Mouse (Mus musculus): ENCODE data around the gene Drap1.

Drap1 gene

GRCm38 (mm10) chr19:5424782-5425741 lies at the start of gene Drap1, which contains the start of gene AI837181:
Gene Drap1, minus strand, starts transcription at chr19:5424979.
Gene AI837181, plus strand, starts transcription at chr19:5425144.
- TF ChIP-seq GATA4 (IDR thresholded peaks at IDR 0.05; ENCODE audit: insufficient replicate concordance, low read length) = no peak

DNA sequence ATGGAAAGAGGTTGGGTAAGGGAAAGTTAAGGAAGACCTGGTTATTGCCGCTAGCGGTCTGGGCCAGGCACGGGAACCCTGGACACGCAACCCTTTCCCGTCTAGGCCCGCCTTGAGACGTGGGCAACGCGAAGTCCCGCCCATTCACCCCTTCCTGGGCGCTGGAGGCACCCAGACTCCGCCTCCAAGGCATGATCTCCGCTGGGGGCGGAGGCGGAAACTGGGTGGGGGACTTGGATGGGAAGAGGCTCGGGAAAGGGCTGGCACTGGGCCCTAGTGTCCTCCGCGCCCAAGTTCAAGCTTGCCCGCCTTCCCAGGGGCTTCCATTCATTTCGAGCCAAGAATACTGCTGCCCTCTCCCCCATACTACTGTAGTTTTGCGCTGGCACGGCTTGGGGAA lies 48.9 kb upstream of the Drap1 start, which contains the start of gene Efemp2:
Efemp2 (plus strand) TSS at position 235 of the 400 bp plus-strand sequence.
- peak; percentile 21; the same call in 1 of the 2 replicates for TF ChIP-seq GATA4 (IDR thresholded peaks at IDR 0.05; ENCODE audit: insufficient replicate concordance, low read length)

DNA sequence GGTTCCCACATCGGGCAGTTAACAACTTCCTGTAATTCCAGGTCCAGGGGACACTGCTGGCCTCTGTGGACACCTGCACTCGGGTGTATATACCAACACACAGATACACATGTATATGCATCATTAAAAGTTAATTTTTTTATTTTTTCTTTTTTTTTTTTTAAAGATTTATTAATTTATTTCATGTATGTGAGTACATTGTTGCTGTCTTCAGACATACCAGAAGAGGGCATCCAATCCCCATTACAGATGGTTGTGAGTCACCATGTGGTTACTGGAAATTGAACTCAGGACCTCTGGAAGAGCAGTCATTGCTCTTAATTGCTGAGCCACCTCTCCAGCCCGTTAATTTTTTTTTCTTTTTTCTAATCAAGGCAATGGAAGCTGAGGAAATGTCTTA lies 48.1 kb upstream of the Drap1 start:
- TF ChIP-seq GATA4 (IDR thresholded peaks at IDR 0.05; ENCODE audit: insufficient replicate concordance, low read length) = no peak

DNA sequence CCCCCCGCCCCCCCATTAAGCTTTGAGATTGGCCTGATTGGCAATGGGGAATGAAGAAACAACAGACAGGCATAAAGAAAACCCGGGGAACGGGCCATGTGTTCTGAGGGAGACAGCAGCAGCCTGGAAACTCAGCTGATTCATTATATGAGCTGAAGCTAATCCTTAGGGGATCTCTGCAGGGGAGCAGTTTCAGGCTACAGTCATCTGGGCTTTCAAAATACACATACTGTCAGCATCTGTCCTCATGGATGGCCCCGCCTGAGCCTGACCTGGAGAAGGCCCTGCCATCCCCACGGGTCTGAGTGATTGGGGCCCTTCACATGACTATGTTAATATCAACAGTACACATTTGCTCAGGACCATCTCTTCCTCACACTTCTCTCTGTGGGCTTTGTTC lies 47.1 kb upstream of the Drap1 start:
- TF ChIP-seq GATA4 (IDR thresholded peaks at IDR 0.05; ENCODE audit: insufficient replicate concordance, low read length) = no peak

- no peak for TF ChIP-seq GATA4 (IDR thresholded peaks at IDR 0.05; ENCODE audit: insufficient replicate concordance, low read length)
These were observed 43.6 kb upstream of the Drap1 start, which contains the start of gene Ctsw for GRCm38 (mm10) chr19:5468374-5468773. Gene Ctsw, minus strand, starts transcription at chr19:5468507.

- TF ChIP-seq GATA4 (IDR thresholded peaks at IDR 0.05; ENCODE audit: insufficient replicate concordance, low read length) = no peak
These were observed 42.2 kb upstream of the Drap1 start for GRCm38 (mm10) chr19:5466916-5467500.

GRCm38 (mm10) chr19:5465037-5465436 lies 40.3 kb upstream of the Drap1 start:
- TF ChIP-seq GATA4 (IDR thresholded peaks at IDR 0.05; ENCODE audit: insufficient replicate concordance, low read length) = no peak

- no peak for TF ChIP-seq GATA4 (IDR thresholded peaks at IDR 0.05; ENCODE audit: insufficient replicate concordance, low read length)
These were observed 39.2 kb upstream of the Drap1 start for GRCm38 (mm10) chr19:5463791-5464562.

DNA sequence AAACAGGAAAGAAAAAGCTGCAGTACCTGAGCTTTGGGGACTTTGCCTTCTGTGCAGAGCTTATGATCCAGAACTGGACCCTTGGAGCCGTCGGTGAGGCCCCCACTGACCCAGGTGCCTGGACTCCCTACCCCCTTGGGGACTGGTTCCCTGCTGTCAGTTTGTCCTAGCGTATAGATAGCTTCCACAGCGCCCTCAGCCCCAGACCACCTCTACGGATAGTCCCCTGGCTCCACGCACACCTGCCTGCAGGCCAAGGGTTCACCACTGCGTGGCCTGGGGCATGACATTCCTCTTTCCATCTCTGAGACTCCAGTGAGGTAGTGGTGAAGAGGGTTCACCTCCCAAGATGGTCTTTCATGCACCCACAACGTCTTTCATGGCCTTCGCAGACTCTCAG lies 38.4 kb upstream of the Drap1 start:
- no peak for TF ChIP-seq GATA4 (IDR thresholded peaks at IDR 0.05; ENCODE audit: insufficient replicate concordance, low read length)

GRCm38 (mm10) chr19:5461411-5461810 lies 36.6 kb upstream of the Drap1 start:
- no peak for TF ChIP-seq GATA4 (IDR thresholded peaks at IDR 0.05; ENCODE audit: insufficient replicate concordance, low read length)

- peak; percentile 34; the same call in 1 of the 2 replicates for TF ChIP-seq GATA4 (IDR thresholded peaks at IDR 0.05; ENCODE audit: insufficient replicate concordance, low read length)
These were observed 35.7 kb upstream of the Drap1 start, which contains the start of gene Fibp for GRCm38 (mm10) chr19:5460465-5460911. Gene Fibp, plus strand, starts transcription at chr19:5460615.

DNA sequence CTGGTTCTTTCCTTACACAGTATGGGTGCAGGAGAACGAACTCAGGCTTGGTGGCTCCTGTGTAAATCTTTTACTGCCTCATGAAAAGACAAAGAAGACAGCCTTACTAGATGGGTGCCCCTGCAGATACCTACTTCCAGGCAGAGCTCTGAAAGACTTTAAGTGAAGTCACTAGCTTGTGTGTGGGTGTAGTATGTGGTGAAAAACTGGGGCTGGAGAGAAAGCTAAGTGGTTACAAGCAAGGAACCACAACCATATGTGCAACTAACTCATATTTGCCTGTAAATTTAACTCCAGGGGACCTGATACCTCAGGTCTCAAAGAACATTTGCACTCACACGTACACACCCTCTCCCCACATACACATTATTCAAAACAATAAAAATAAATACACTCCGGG lies 35.1 kb upstream of the Drap1 start:
- TF ChIP-seq GATA4 (IDR thresholded peaks at IDR 0.05; ENCODE audit: insufficient replicate concordance, low read length) = no peak

- TF ChIP-seq GATA4 (IDR thresholded peaks at IDR 0.05; ENCODE audit: insufficient replicate concordance, low read length) = no peak
These were observed 34.2 kb upstream of the Drap1 start for GRCm38 (mm10) chr19:5459019-5459418.

DNA sequence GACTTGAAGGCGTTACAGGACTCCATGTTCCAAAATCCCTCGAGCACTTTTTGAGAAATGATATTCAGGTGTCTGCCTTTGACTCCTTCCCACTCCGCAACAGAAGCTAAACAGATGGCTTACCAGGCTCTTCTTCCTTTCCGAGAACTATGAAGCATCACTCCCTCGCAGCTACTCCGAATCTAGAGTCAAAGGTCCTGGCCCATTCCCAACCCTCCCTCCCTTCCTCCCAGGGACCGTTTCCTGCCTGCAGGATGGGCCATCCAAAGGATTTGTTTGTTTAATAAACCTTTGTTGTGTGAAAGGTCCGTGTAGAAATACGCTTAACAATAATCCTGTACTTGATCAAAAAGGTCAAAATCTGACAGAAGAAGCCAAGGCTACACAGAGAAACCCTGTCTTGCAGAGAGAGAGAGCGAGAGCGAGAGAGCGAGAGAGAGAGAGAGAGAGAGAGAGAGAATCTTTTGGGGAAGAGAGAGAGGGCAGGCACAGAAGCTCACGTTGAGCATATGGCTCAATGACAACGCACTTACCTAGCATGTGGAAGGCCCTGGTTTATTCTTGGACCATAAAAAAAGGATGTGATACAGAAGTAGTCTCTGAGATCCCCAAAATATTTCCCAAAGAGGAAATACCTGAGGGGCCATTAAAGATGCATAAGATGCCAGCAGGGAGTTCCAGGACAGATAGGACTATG lies 33.1 kb upstream of the Drap1 start, which contains the start of gene Ccdc85b:
Ccdc85b (minus strand) TSS at position 149 of the 697 bp plus-strand sequence.
- no peak; the same call in 1 of the 2 replicates for TF ChIP-seq GATA4 (IDR thresholded peaks at IDR 0.05; ENCODE audit: insufficient replicate concordance, low read length)

Data from liver, adult (tissue).